Mouse (Mus musculus) CH12.LX (cell line): ENCODE data around the gene Kcnma1.

Experiments
- CTCF ChIP-seq, 2 experiments: IDR thresholded peaks in 1 of 2; conservative IDR thresholded peaks in 1 of 2; 2 replicates each; pipeline ENCODE4 v1.5.1; 2011 to 2012; ENCODE audit warnings: low read depth in 2 of 2, low read length in 2 of 2, improper control_type of control experiment in 1 of 2, inconsistent platforms in 1 of 2, mild to moderate bottlenecking in 1 of 2, moderate library complexity in 1 of 2
- HCFC1 ChIP-seq: IDR thresholded peaks from 2 replicates; pipeline ENCODE4 v1.6.1; 2012; ENCODE audit warnings: low read depth, mild to moderate bottlenecking, inconsistent platforms, low read length, improper control_type of control experiment
- KAT2A ChIP-seq: IDR thresholded peaks from 2 replicates; pipeline ENCODE4 v1.6.1; 2012; ENCODE audit warnings: low read length, improper control_type of control experiment, inconsistent platforms; ENCODE audit not compliant: insufficient replicate concordance
- POLR2A ChIP-seq: IDR thresholded peaks from 2 replicates; pipeline ENCODE4 v1.6.1; 2011; ENCODE audit warnings: low read depth, mild to moderate bottlenecking, improper control_type of control experiment, low read length
- RCOR1 ChIP-seq: conservative IDR thresholded peaks from 2 replicates; pipeline ENCODE4 v1.6.1; 2012; ENCODE audit warnings: low read depth, mild to moderate bottlenecking, inconsistent platforms, low read length, improper control_type of control experiment
- UBTF ChIP-seq: IDR thresholded peaks from 2 replicates; pipeline ENCODE4 v1.6.1; 2012; ENCODE audit warnings: low read depth, mild to moderate bottlenecking, inconsistent platforms, low read length, improper control_type of control experiment, moderate library complexity

GRCm38 (mm10) chr14:23491359-23491758 lies 522.9 kb downstream of the Kcnma1 start:
- TF ChIP-seq UBTF (no peak), CTCF (conservative IDR thresholded peaks at IDR 0.05 in 1 of 2, IDR thresholded peaks at IDR 0.05 in 1 of 2; ENCODE audit: low read depth in 2 of 2, low read length in 2 of 2) (no peak), POLR2A (no peak), RCOR1 (no peak), KAT2A (no peak), HCFC1 (no peak)
